Mouse (Mus musculus): ENCODE results near the gene H2-DMb1. TPM values are rescaled to one million over a fixed set of nuclear protein-coding genes. Genes with fewer than 3 reads are reported as not detected.
A peak's percentile ranks its signal among the peaks of the same experiment; 100 is the strongest.
"Not testable (repeated sequence)": the region's sequence is repeated elsewhere in the genome, so short reads cannot be mapped to it uniquely, and the experiment has no call there.

Gene H2-DMb1
- polyA plus RNA-seq, 1 experiment from 2014 or later: 42.2 TPM

GRCm38 (mm10) chr17:34143033-34143432, 9.8 kb upstream of the H2-DMb1 start, which contains the start of gene H2-DMb2:
H2-DMb2 (plus strand) TSS chr17:34143307.
- DNase-seq (ENCODE audit: low spot score): peak; percentile 79

GRCm38 (mm10) chr17:34143461-34143860, 9.4 kb upstream of the H2-DMb1 start:
- no peak for DNase-seq (ENCODE audit: low spot score)

- not testable (repeated sequence) for DNase-seq (ENCODE audit: low spot score)
These were observed 8.7 kb upstream of the H2-DMb1 start for GRCm38 (mm10) chr17:34144221-34144620.

- no peak for DNase-seq (ENCODE audit: low spot score)
These were observed 7.9 kb upstream of the H2-DMb1 start for GRCm38 (mm10) chr17:34144960-34145371.

- no peak for DNase-seq (ENCODE audit: low spot score)
These were observed 2.7 kb downstream of the H2-DMb1 start for GRCm38 (mm10) chr17:34155534-34155933.

- peak; percentile 52 for DNase-seq (ENCODE audit: low spot score)
These were observed 11.5 kb downstream of the H2-DMb1 start for GRCm38 (mm10) chr17:34164202-34164895.

GRCm38 (mm10) chr17:34165033-34165730, 12.3 kb downstream of the H2-DMb1 start:
- DNase-seq (ENCODE audit: low spot score): peak; percentile 28

GRCm38 (mm10) chr17:34169279-34169678, 16.4 kb downstream of the H2-DMb1 start:
- DNase-seq (ENCODE audit: low spot score): peak; percentile 71

- DNase-seq (ENCODE audit: low spot score): no peak
These were observed 17.6 kb downstream of the H2-DMb1 start for GRCm38 (mm10) chr17:34170487-34170876.

GRCm38 (mm10) chr17:34170877-34171498, 18.1 kb downstream of the H2-DMb1 start:
- peak; percentile 88 for DNase-seq (ENCODE audit: low spot score)

- peak; percentile 23 for DNase-seq (ENCODE audit: low spot score)
These were observed 19.7 kb downstream of the H2-DMb1 start for GRCm38 (mm10) chr17:34172528-34172927.

GRCm38 (mm10) chr17:34174075-34174474, 21.2 kb downstream of the H2-DMb1 start:
- DNase-seq (ENCODE audit: low spot score): peak; percentile 35

- peak; percentile 34 for DNase-seq (ENCODE audit: low spot score)
These were observed 24.3 kb downstream of the H2-DMb1 start for GRCm38 (mm10) chr17:34177179-34177578.

- no peak for DNase-seq (ENCODE audit: low spot score)
These were observed 26.1 kb downstream of the H2-DMb1 start for GRCm38 (mm10) chr17:34179019-34179418.

- DNase-seq (ENCODE audit: low spot score): no peak
These were observed 27.3 kb downstream of the H2-DMb1 start for GRCm38 (mm10) chr17:34179913-34180859.

GRCm38 (mm10) chr17:34183564-34184219, 30.8 kb downstream of the H2-DMb1 start:
- DNase-seq (ENCODE audit: low spot score): no peak

GRCm38 (mm10) chr17:34185526-34185925, 32.7 kb downstream of the H2-DMb1 start:
- no peak for DNase-seq (ENCODE audit: low spot score)

- no peak for DNase-seq (ENCODE audit: low spot score)
These were observed 34.0 kb downstream of the H2-DMb1 start for GRCm38 (mm10) chr17:34186885-34187260.

- peak; percentile 99 for DNase-seq (ENCODE audit: low spot score)
These were observed 34.5 kb downstream of the H2-DMb1 start, which contains the start of the genes Tap1 and Psmb9 for GRCm38 (mm10) chr17:34187261-34187916. Tap1 (plus strand) TSS chr17:34187553. Psmb9 (minus strand) TSS chr17:34187764.

- peak; percentile 48 for DNase-seq (ENCODE audit: low spot score)
These were observed 35.1 kb downstream of the H2-DMb1 start for GRCm38 (mm10) chr17:34188010-34188409.

Data from thymus, postnatal 0 days (tissue).